ENCODE assay signal across 9 mouse cellular contexts in the genomic region with DNA sequence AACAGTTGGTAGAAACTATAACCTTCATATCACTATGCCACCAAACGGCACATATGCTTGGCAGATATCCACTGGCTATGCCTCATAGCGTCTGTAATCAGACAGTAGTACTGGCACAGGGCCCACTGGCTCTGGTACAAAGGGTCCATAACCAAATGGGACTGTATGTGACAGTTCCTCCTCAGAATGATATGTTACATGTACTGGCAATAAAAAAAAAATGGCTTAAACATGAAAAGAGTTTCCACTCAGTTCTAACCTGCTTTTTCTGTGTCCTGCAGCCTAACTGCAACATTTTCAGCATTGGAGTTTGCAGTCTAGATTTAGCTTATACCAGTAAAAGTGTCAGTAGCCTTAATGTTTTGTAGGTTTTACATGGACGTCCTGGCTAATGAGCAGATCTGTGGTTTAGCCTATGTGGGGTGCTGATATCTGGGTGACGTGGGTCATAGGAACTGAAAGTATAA. TPM values are rescaled to one million over a fixed set of nuclear protein-coding genes. Genes with fewer than 3 reads are reported as not detected.
A peak's percentile ranks its signal among the peaks of the same experiment; 100 is the strongest.
DNase-seq lines count a peak whose midpoint lies in the region; ATAC-seq lines count a peak whose summit lies in the region.
"Had no signal": no experiment of that assay in that cellular context is flagged by ENCODE, and none has a peak within 500 bp of the region (broad histone marks: within the 10 kb centered on the region; RNA-seq: fewer than 3 reads in every experiment).

No protein-coding gene starts in this region.

- no peaks in the 10 kb centered on the region for H3K9me3 ChIP-seq in heart, embryonic 15.5 days (replicated peaks)
- H3K9me3 ChIP-seq in heart, embryonic 11.5 days (replicated peaks; ENCODE audit: control insufficient read depth, low read length), result peaks cover 5% of the 10 kb centered on the region; the same call in 1 of the 2 replicates
- H3K9me3 ChIP-seq in midbrain, embryonic 14.5 days (ENCODE audit: control insufficient read depth, low read length), result no peaks in the 10 kb centered on the region
- H3K9me3 ChIP-seq in midbrain, embryonic 16.5 days (replicated peaks; ENCODE audit: control insufficient read depth, low read length, poor library complexity, severe bottlenecking), result peaks cover 7% of the 10 kb centered on the region
- H3K9me3 ChIP-seq: embryonic facial prominence, embryonic 13.5 days had no signal

- H3K4me1 ChIP-seq in heart, embryonic 15.5 days (replicated peaks), result peaks cover 50% of the 10 kb centered on the region
- H3K4me1 ChIP-seq in heart, embryonic 11.5 days (ENCODE audit: control insufficient read depth, insufficient read depth, low read length), result peaks cover 23% of the 10 kb centered on the region
- peaks cover 18% of the 10 kb centered on the region; the same call in 1 of the 2 replicates for H3K4me1 ChIP-seq in midbrain, embryonic 14.5 days (ENCODE audit: control insufficient read depth, insufficient read depth, low read length)
- peaks cover 13% of the 10 kb centered on the region for H3K4me1 ChIP-seq in midbrain, embryonic 16.5 days (ENCODE audit: control insufficient read depth, insufficient read depth, low read length)

- ATAC-seq in heart, embryonic 15.5 days (replicated peaks; ENCODE audit: insufficient number of reproducible peaks, insufficient read depth, low FRiP score, low read depth), result 0 out of 2 replicates have a peak, but pooled peaks have one; percentile 50
- no peak for ATAC-seq in heart, embryonic 11.5 days (replicated peaks; ENCODE audit: insufficient number of reproducible peaks, low FRiP score, low TSS enrichment)
- no peak for ATAC-seq in midbrain, embryonic 14.5 days (ENCODE audit: low FRiP score, low TSS enrichment)
- ATAC-seq in midbrain, embryonic 16.5 days, result no peak
- peak; percentile 67 for ATAC-seq in common myeloid progenitor, adult 5-6 weeks (replicated peaks; ENCODE audit: low read depth, poor library complexity, severe bottlenecking)

- H3K9ac ChIP-seq in heart, embryonic 15.5 days, result no peak overlapping the region
- no peak overlapping the region for H3K9ac ChIP-seq in heart, embryonic 11.5 days (ENCODE audit: low read depth, low read length)
- H3K9ac ChIP-seq in midbrain, embryonic 14.5 days (replicated peaks; ENCODE audit: low read length), result no peak overlapping the region
- no peak overlapping the region for H3K9ac ChIP-seq in midbrain, embryonic 16.5 days (ENCODE audit: low read depth, low read length)
- H3K9ac ChIP-seq: embryonic facial prominence, embryonic 13.5 days had no signal

- H3K27ac ChIP-seq in heart, embryonic 15.5 days, result peak overlapping the region; percentile 75
- no peak overlapping the region for H3K27ac ChIP-seq in heart, embryonic 11.5 days (ENCODE audit: low read depth, low read length)
- H3K27ac ChIP-seq in midbrain, embryonic 14.5 days (replicated peaks; ENCODE audit: low read depth, low read length), result no peak overlapping the region
- no peak overlapping the region for H3K27ac ChIP-seq in midbrain, embryonic 16.5 days (ENCODE audit: low read length)
- H3K27ac ChIP-seq: embryonic facial prominence, embryonic 13.5 days had no signal

- no peak overlapping the region for H3K4me3 ChIP-seq in heart, embryonic 15.5 days
- H3K4me3 ChIP-seq in heart, embryonic 11.5 days (ENCODE audit: low read depth, low read length), result no peak overlapping the region
- H3K4me3 ChIP-seq in midbrain, embryonic 14.5 days (replicated peaks; ENCODE audit: low read depth, low read length), result no peak overlapping the region
- no peak overlapping the region for H3K4me3 ChIP-seq in midbrain, embryonic 16.5 days (ENCODE audit: low read depth, low read length)
- H3K4me3 ChIP-seq: embryonic facial prominence, embryonic 13.5 days had no signal

- DNase-seq in midbrain, embryonic 14.5 days, result peak; percentile 45
- peak; percentile 65 for DNase-seq in naive thymus-derived CD4-positive, alpha-beta T cell, adult 2 months (ENCODE audit: low read depth)
- DNase-seq in frontal cortex, postnatal 36 days (ENCODE audit: low spot score in 2 of 2), result no peak
- DNase-seq in ovary, postnatal 10 days (ENCODE audit: low spot score), result no peak

- H3K36me3 ChIP-seq in heart, embryonic 15.5 days, result no peaks in the 10 kb centered on the region
- H3K36me3 ChIP-seq in heart, embryonic 11.5 days (ENCODE audit: control insufficient read depth, insufficient read depth, low read length), result no peaks in the 10 kb centered on the region
- H3K36me3 ChIP-seq in midbrain, embryonic 14.5 days (ENCODE audit: control insufficient read depth, insufficient read depth, low read length), result no peaks in the 10 kb centered on the region
- no peaks in the 10 kb centered on the region for H3K36me3 ChIP-seq in midbrain, embryonic 16.5 days (ENCODE audit: control insufficient read depth, insufficient read depth, low read length)
- H3K36me3 ChIP-seq: embryonic facial prominence, embryonic 13.5 days had no signal

- no peak overlapping the region for H3K4me2 ChIP-seq in heart, embryonic 15.5 days
- no peak overlapping the region for H3K4me2 ChIP-seq in heart, embryonic 11.5 days
- no peak overlapping the region for H3K4me2 ChIP-seq in midbrain, embryonic 14.5 days (ENCODE audit: low read length)
- H3K4me2 ChIP-seq in midbrain, embryonic 16.5 days (ENCODE audit: low read length), result no peak overlapping the region
- H3K4me2 ChIP-seq: embryonic facial prominence, embryonic 13.5 days had no signal

- no peaks in the 10 kb centered on the region for H3K27me3 ChIP-seq in heart, embryonic 15.5 days
- H3K27me3 ChIP-seq in heart, embryonic 11.5 days (ENCODE audit: control insufficient read depth, insufficient read depth, low read length), result no peaks in the 10 kb centered on the region
- H3K27me3 ChIP-seq in midbrain, embryonic 14.5 days (ENCODE audit: control insufficient read depth, insufficient read depth, low read length), result peaks cover 38% of the 10 kb centered on the region
- peaks cover 15% of the 10 kb centered on the region for H3K27me3 ChIP-seq in midbrain, embryonic 16.5 days (ENCODE audit: control insufficient read depth, insufficient read depth, low read depth, low read length)
- H3K27me3 ChIP-seq: embryonic facial prominence, embryonic 13.5 days had no signal

- 36% methylated on average over 4 of the region's 4 CpGs for WGBS in heart, embryonic 15.5 days
- WGBS in heart, embryonic 11.5 days (ENCODE audit: insufficient replicate concordance), result 69% methylated on average over 4 of the region's 4 CpGs
- WGBS in midbrain, embryonic 14.5 days, result 67% methylated on average over 4 of the region's 4 CpGs
- 65% methylated on average over 4 of the region's 4 CpGs for whole genome bisulfite sequencing in midbrain, embryonic 16.5 days

RNA-seq across cellular contexts. Expression of a gene that starts 9.9 kb away (rescaled TPM):
- polyA plus RNA-seq in heart, embryonic 15.5 days (2015; fragmentation: Nextera tagmentation; extraction: Ambion mirVana), result 16.0 and 23.6 TPM in 2 replicates
- polyA plus RNA-seq in heart, embryonic 11.5 days (2014; fragmentation: Nextera tagmentation; extraction: Ambion mirVana), result 13.0 and 19.7 TPM in 2 replicates
- 0.82 and 0.93 TPM in 2 replicates for polyA plus RNA-seq in midbrain, embryonic 14.5 days (2014; fragmentation: Nextera tagmentation; extraction: Ambion mirVana)
- polyA plus RNA-seq in midbrain, embryonic 16.5 days (2015; fragmentation: Nextera tagmentation; extraction: Ambion mirVana), result 0.78 and 0.88 TPM in 2 replicates
- 1.2 TPM in 1 of 2 replicates, not detected in the other for total RNA-seq in common myeloid progenitor, adult 5-6 weeks (2017)

Comparison
In these comparisons a context has a peak if more than half of its experiments do, and no peak if none do; other contexts are left out.
1. ATAC-seq: peak in heart, embryonic 15.5 days (single experiment) and common myeloid progenitor, adult 5-6 weeks (single experiment); none in heart, embryonic 11.5 days (single experiment), midbrain, embryonic 14.5 days (single experiment) and midbrain, embryonic 16.5 days (single experiment).
2. DNase-seq: peak in midbrain, embryonic 14.5 days (single experiment) and naive thymus-derived CD4-positive, alpha-beta T cell, adult 2 months (single experiment); none in frontal cortex, postnatal 36 days (0 of 2) and ovary, postnatal 10 days (single experiment).